Mouse (Mus musculus): ENCODE results near the gene Tab1.

GRCm38 (mm10) chr15:80114414-80114813 lies 18.5 kb upstream of the Tab1 start:
- TF ChIP-seq CTCF (conservative IDR thresholded peaks at IDR 0.05 in 1 of 2, IDR thresholded peaks at IDR 0.05 in 1 of 2; ENCODE audit: low read depth in 2 of 2, low read length in 2 of 2) (no peak), UBTF (IDR thresholded peaks at IDR 0.05; ENCODE audit: low read depth, low read length) (no peak), ZC3H11A (IDR thresholded peaks at IDR 0.05; ENCODE audit: low read depth, low read length) (no peak), RAD21 (IDR thresholded peaks at IDR 0.05; ENCODE audit: low read depth, low read length) (no peak), POLR2A (IDR thresholded peaks at IDR 0.05; ENCODE audit: low read depth, low read length) (no peak), USF2 (conservative IDR thresholded peaks at IDR 0.05; ENCODE audit: low read depth, low read length) (no peak), CHD2 (IDR thresholded peaks at IDR 0.05; ENCODE audit: low read length) (no peak), BHLHE40 (IDR thresholded peaks at IDR 0.05; ENCODE audit: low read depth, low read length) (no peak), USF1 (IDR thresholded peaks at IDR 0.05; ENCODE audit: low read depth, low read length) (no peak), ELF1 (IDR thresholded peaks at IDR 0.05; ENCODE audit: low read depth, low read length) (no peak), JUN (IDR thresholded peaks at IDR 0.05; ENCODE audit: insufficient read depth, low read depth, low read length) (no peak), ZKSCAN1 (IDR thresholded peaks at IDR 0.05; ENCODE audit: borderline replicate concordance, low read depth, low read length) (no peak), HCFC1 (IDR thresholded peaks at IDR 0.05; ENCODE audit: low read depth, low read length) (no peak)

All from CH12.LX (cell line).